In the genomic region with DNA sequence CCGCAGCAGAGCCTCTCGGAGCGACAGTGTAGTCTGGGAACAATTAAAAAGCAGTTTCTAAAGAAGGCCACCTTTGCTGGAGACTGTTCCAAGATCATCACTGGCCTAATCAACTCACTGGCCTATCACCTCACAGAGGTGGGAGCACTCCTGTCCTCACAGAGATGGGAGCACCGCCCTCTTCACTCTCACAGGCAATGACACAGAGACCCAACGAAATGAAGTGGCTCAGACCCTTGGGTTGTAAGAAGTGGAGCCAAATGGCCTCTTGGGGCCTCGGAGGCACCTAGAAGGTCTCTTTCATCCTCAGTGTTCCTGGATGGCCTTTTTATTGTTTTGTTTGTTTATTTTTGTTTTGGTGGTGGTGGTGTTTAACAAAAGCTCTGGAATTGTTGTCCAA, we compare ENCODE assay signal across 16 mouse cellular contexts. TPM values are rescaled to one million over a fixed set of nuclear protein-coding genes. Genes with fewer than 3 reads are reported as not detected.
A peak's percentile ranks its signal among the peaks of the same experiment; 100 is the strongest.
DNase-seq lines count a peak whose midpoint lies in the region; ATAC-seq and TF ChIP-seq lines count a peak whose summit lies in the region.
"Had no signal": no experiment of that assay in that cellular context is flagged by ENCODE, and none has a peak within 500 bp of the region (broad histone marks: within the 10 kb centered on the region; RNA-seq: fewer than 3 reads in every experiment).

No protein-coding gene starts in this region.

- ATAC-seq in intestine, embryonic 15.5 days: no peak
- ATAC-seq in intestine, embryonic 16.5 days: no peak
- ATAC-seq in neural tube, embryonic 11.5 days (ENCODE audit: insufficient read depth, low FRiP score, low TSS enrichment): no peak
- ATAC-seq: forebrain, embryonic 13.5 days; hindbrain, embryonic 16.5 days; midbrain, embryonic 16.5 days had no signal

- H3K9ac ChIP-seq in intestine, embryonic 15.5 days: no peak overlapping the region
- no peak overlapping the region for H3K9ac ChIP-seq in intestine, embryonic 16.5 days (ENCODE audit: low read depth, low read length)
- no peak overlapping the region for H3K9ac ChIP-seq in ES-Bruce4 (ENCODE audit: low read depth, poor library complexity, severe bottlenecking)
- no peak overlapping the region for H3K9ac ChIP-seq in neural tube, embryonic 11.5 days (ENCODE audit: low read length)
- H3K9ac ChIP-seq: forebrain, embryonic 13.5 days; neural tube, embryonic 12.5 days had no signal

- no peak overlapping the region for H3K4me2 ChIP-seq in intestine, embryonic 15.5 days (replicated peaks)
- H3K4me2 ChIP-seq in intestine, embryonic 16.5 days (ENCODE audit: low read depth, low read length): no peak overlapping the region
- H3K4me2 ChIP-seq in neural tube, embryonic 11.5 days (ENCODE audit: low read depth): no peak overlapping the region
- H3K4me2 ChIP-seq: forebrain, embryonic 13.5 days; liver, embryonic 11.5 days had no signal

- no peaks in the 10 kb centered on the region for H3K27me3 ChIP-seq in intestine, embryonic 15.5 days (replicated peaks)
- no peaks in the 10 kb centered on the region for H3K27me3 ChIP-seq in intestine, embryonic 16.5 days (replicated peaks; ENCODE audit: control insufficient read depth, insufficient read depth, low read length)
- H3K27me3 ChIP-seq in ES-Bruce4 (ENCODE audit: control insufficient read depth, insufficient read depth, low read length, poor library complexity, severe bottlenecking): no peaks in the 10 kb centered on the region
- H3K27me3 ChIP-seq in neural tube, embryonic 11.5 days (ENCODE audit: control insufficient read depth, insufficient read depth, low read length): no peaks in the 10 kb centered on the region
- H3K27me3 ChIP-seq: neural tube, embryonic 12.5 days had no signal

- no peak for TF ChIP-seq POLR2A in ES-Bruce4 (IDR thresholded peaks at IDR 0.05; ENCODE audit: insufficient read depth, low read length)

- peak; percentile 40 for DNase-seq in ZHBTc4 (ENCODE audit: low read depth, low spot score)
- peak; percentile 7 for DNase-seq in neural tube, embryonic 11.5 days (ENCODE audit: low spot score)
- no peak for DNase-seq in urinary bladder, postnatal 25 days (ENCODE audit: low spot score)
- no peak for DNase-seq in gastrocnemius, adult 8-10 months (ENCODE audit: low spot score in 2 of 2)
- DNase-seq: cerebellum, adult 11-12 months; retina, postnatal 1 day; thymus, postnatal 36 days had no signal

- H3K27ac ChIP-seq in intestine, embryonic 15.5 days: 0 out of 2 replicates have a peak overlapping the region, but pooled peaks have one; percentile 56
- no peak overlapping the region for H3K27ac ChIP-seq in intestine, embryonic 16.5 days (ENCODE audit: low read length)
- peak overlapping the region; percentile 74 for H3K27ac ChIP-seq in ES-Bruce4 (ENCODE audit: insufficient read depth, low read length)
- H3K27ac ChIP-seq in neural tube, embryonic 11.5 days (ENCODE audit: low read depth, low read length): no peak overlapping the region
- H3K27ac ChIP-seq: forebrain, embryonic 13.5 days; neural tube, embryonic 12.5 days had no signal

- TF ChIP-seq EP300 in ES-Bruce4 (IDR thresholded peaks at IDR 0.05; ENCODE audit: insufficient read depth, low read depth, low read length): no peak

- H3K9me3 ChIP-seq in intestine, embryonic 15.5 days: no peaks in the 10 kb centered on the region
- H3K9me3 ChIP-seq in intestine, embryonic 16.5 days (ENCODE audit: control insufficient read depth, low read length): no peaks in the 10 kb centered on the region
- no peaks in the 10 kb centered on the region for H3K9me3 ChIP-seq in ES-Bruce4 (replicated peaks; ENCODE audit: control insufficient read depth, insufficient read depth, low read length, poor library complexity, severe bottlenecking)
- H3K9me3 ChIP-seq in neural tube, embryonic 11.5 days (ENCODE audit: control insufficient read depth, low read length): no peaks in the 10 kb centered on the region
- H3K9me3 ChIP-seq: forebrain, embryonic 13.5 days; megakaryocyte, embryonic 14.5 days; neural tube, embryonic 12.5 days had no signal

- H3K4me3 ChIP-seq in intestine, embryonic 15.5 days (replicated peaks): no peak overlapping the region
- no peak overlapping the region for H3K4me3 ChIP-seq in intestine, embryonic 16.5 days (ENCODE audit: low read length)
- H3K4me3 ChIP-seq in ES-Bruce4 (ENCODE audit: low read depth, low read length): no peak overlapping the region
- no peak overlapping the region for H3K4me3 ChIP-seq in neural tube, embryonic 11.5 days (ENCODE audit: low read depth, low read length)
- H3K4me3 ChIP-seq: forebrain, embryonic 13.5 days; megakaryocyte, embryonic 14.5 days; neural tube, embryonic 12.5 days had no signal

- peaks cover 56% of the 10 kb centered on the region for H3K4me1 ChIP-seq in intestine, embryonic 15.5 days (replicated peaks)
- H3K4me1 ChIP-seq in intestine, embryonic 16.5 days (ENCODE audit: control insufficient read depth, insufficient read depth, low read length): peaks cover 54% of the 10 kb centered on the region
- peaks cover 14% of the 10 kb centered on the region for H3K4me1 ChIP-seq in ES-Bruce4 (ENCODE audit: control insufficient read depth, insufficient read depth, low read length)
- H3K4me1 ChIP-seq in neural tube, embryonic 11.5 days (ENCODE audit: control insufficient read depth, insufficient read depth, low read length): peaks cover 22% of the 10 kb centered on the region; the same call in 1 of the 2 replicates

- WGBS in intestine, embryonic 15.5 days: 89% methylated on average over 6 of the region's 6 CpGs
- WGBS in intestine, embryonic 16.5 days: 88% methylated on average over 6 of the region's 6 CpGs
- 81% methylated on average over 6 of the region's 6 CpGs for WGBS in neural tube, embryonic 11.5 days

- no peak for TF ChIP-seq CTCF in ES-Bruce4 (IDR thresholded peaks at IDR 0.05; ENCODE audit: low read depth, low read length)

- no peaks in the 10 kb centered on the region for H3K36me3 ChIP-seq in intestine, embryonic 15.5 days
- no peaks in the 10 kb centered on the region for H3K36me3 ChIP-seq in intestine, embryonic 16.5 days (ENCODE audit: control insufficient read depth, insufficient read depth, low read length)
- H3K36me3 ChIP-seq in ES-Bruce4 (ENCODE audit: control insufficient read depth, insufficient read depth, low read length, poor library complexity, severe bottlenecking): no peaks in the 10 kb centered on the region
- no peaks in the 10 kb centered on the region for H3K36me3 ChIP-seq in neural tube, embryonic 11.5 days (ENCODE audit: control insufficient read depth, insufficient read depth, low read length)
- H3K36me3 ChIP-seq: neural tube, embryonic 12.5 days had no signal

RNA-seq across cellular contexts. Expression of a gene that starts 9.8 kb away (rescaled TPM):
- 102 and 116 TPM in 2 replicates for polyA plus RNA-seq in intestine, embryonic 15.5 days (2015; fragmentation: Nextera tagmentation; extraction: Ambion mirVana)
- polyA plus RNA-seq in intestine, embryonic 16.5 days (2015; fragmentation: Nextera tagmentation; extraction: Ambion mirVana): 96.1 and 107 TPM in 2 replicates
- polyA plus RNA-seq in ES-Bruce4 (2011; ENCODE audit: insufficient read depth, insufficient read length, low read depth, missing spikeins): 19.0 and 20.5 TPM in 2 replicates
- 116 and 129 TPM in 2 replicates for polyA plus RNA-seq in neural tube, embryonic 11.5 days (2014; fragmentation: Nextera tagmentation; extraction: Ambion mirVana)
- 10 to 100 TPM in 1 of 4 experiments, 1 to 10 TPM in 3; 6.7 to 16.6 (median 8.4) TPM for total RNA-seq in gastrocnemius, adult 8-10 months (2022)

RNA-seq across cellular contexts. Expression of a gene that starts 27.8 kb away (rescaled TPM):
- polyA plus RNA-seq in intestine, embryonic 15.5 days (2015; fragmentation: Nextera tagmentation; extraction: Ambion mirVana): 12.2 and 14.2 TPM in 2 replicates
- polyA plus RNA-seq in intestine, embryonic 16.5 days (2015; fragmentation: Nextera tagmentation; extraction: Ambion mirVana): 14.8 and 15.3 TPM in 2 replicates
- polyA plus RNA-seq in ES-Bruce4 (2011; ENCODE audit: insufficient read depth, insufficient read length, low read depth, missing spikeins): 0.94 and 1.1 TPM in 2 replicates
- 3.5 and 4.6 TPM in 2 replicates for polyA plus RNA-seq in neural tube, embryonic 11.5 days (2014; fragmentation: Nextera tagmentation; extraction: Ambion mirVana)
- total RNA-seq in gastrocnemius, adult 8-10 months (2022): 1 to 10 TPM; 1.4 to 3.1 (median 2.0) TPM

RNA-seq across cellular contexts. Expression of a gene that starts 39.4 kb away (rescaled TPM):
- 26.3 and 26.8 TPM in 2 replicates for polyA plus RNA-seq in intestine, embryonic 15.5 days (2015; fragmentation: Nextera tagmentation; extraction: Ambion mirVana)
- 18.9 and 25.1 TPM in 2 replicates for polyA plus RNA-seq in intestine, embryonic 16.5 days (2015; fragmentation: Nextera tagmentation; extraction: Ambion mirVana)
- polyA plus RNA-seq in ES-Bruce4 (2011; ENCODE audit: insufficient read depth, insufficient read length, low read depth, missing spikeins): 31.2 and 31.5 TPM in 2 replicates
- polyA plus RNA-seq in neural tube, embryonic 11.5 days (2014; fragmentation: Nextera tagmentation; extraction: Ambion mirVana): 39.1 and 40.6 TPM in 2 replicates
- 10 to 100 TPM; 10.2 to 12.8 (median 11.9) TPM for total RNA-seq in gastrocnemius, adult 8-10 months (2022)

RNA-seq across cellular contexts. Expression of a gene that starts 57.0 kb away (rescaled TPM):
- polyA plus RNA-seq in intestine, embryonic 15.5 days (2015; fragmentation: Nextera tagmentation; extraction: Ambion mirVana): 115 and 120 TPM in 2 replicates
- polyA plus RNA-seq in intestine, embryonic 16.5 days (2015; fragmentation: Nextera tagmentation; extraction: Ambion mirVana): 116 and 119 TPM in 2 replicates
- 48.1 and 52.4 TPM in 2 replicates for polyA plus RNA-seq in ES-Bruce4 (2011; ENCODE audit: insufficient read depth, insufficient read length, low read depth, missing spikeins)
- 123 TPM in 2 replicates for polyA plus RNA-seq in neural tube, embryonic 11.5 days (2014; fragmentation: Nextera tagmentation; extraction: Ambion mirVana)
- 10 to 100 TPM; 25.7 to 34.6 (median 28.7) TPM for total RNA-seq in gastrocnemius, adult 8-10 months (2022)

Comparison
In these comparisons a context has a peak if more than half of its experiments do, and no peak if none do; other contexts are left out.
1. H3K27ac ChIP-seq: peak in intestine, embryonic 15.5 days (single experiment) and ES-Bruce4 (single experiment); none in intestine, embryonic 16.5 days (single experiment) and neural tube, embryonic 11.5 days (single experiment).
2. DNase-seq: peak in ZHBTc4 (single experiment) and neural tube, embryonic 11.5 days (single experiment); none in urinary bladder, postnatal 25 days (single experiment) and gastrocnemius, adult 8-10 months (0 of 2).